Mouse (Mus musculus) layer of hippocampus, adult 9-11 months (tissue): ENCODE results near the gene Agrp.

Experiments
- DNase-seq: peaks from one replicate; pipeline ENCODE4 v3.0.0; 2022

The Agrp gene

GRCm38 (mm10) chr8:105636963-105637510 is at the start of gene Agrp:
Gene Agrp (minus strand): TSS chr8:105637393.
- peak; percentile 40 for DNase-seq

GRCm38 (mm10) chr8:105686551-105686950 is 49.4 kb upstream of the Agrp start:
- no peak for DNase-seq

- DNase-seq: no peak
Measured at GRCm38 (mm10) chr8:105685796-105686308, 48.7 kb upstream of the Agrp start, which contains the start of gene Carmil2. Gene Carmil2 (plus strand): TSS chr8:105686274.

DNA sequence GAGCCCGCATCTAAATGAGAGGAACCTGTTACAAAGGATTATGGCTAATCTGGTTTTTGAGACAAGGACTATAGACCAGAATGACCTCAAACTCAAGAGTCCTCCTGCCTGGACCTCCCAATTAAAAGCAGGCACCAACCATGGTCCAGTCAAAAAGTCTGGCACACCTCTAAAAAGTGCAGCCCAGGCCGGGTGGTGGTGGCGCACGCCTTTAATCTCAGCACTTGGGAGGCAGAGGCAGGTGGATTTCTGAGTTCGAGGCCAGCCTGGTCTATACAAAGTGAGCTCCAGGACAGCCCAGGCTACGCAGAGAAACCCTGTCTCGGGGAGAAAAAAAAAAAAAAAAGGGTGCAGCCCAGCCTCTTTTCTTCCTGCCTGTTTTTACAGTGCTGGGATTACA is 48.1 kb upstream of the Agrp start:
- no peak for DNase-seq

DNA sequence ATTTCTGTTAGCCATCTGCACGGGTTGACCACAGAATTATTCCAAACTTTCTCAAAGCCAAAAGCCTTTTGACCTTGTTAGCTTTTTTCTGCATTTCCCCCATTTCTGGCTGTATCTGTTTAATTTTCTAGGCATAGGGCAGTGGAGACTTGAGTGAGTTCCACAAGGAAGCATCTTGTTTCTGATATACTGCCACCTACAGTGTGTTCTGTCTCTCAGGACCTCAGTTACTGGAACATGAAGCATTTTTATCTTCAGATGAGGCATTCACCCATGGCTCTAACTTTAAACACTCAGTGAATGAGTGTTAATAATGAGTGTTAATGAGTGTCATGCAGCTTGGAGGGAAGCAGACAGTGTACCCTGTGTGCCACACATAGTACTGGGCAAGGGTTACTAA is 40.7 kb upstream of the Agrp start:
- no peak for DNase-seq

DNA sequence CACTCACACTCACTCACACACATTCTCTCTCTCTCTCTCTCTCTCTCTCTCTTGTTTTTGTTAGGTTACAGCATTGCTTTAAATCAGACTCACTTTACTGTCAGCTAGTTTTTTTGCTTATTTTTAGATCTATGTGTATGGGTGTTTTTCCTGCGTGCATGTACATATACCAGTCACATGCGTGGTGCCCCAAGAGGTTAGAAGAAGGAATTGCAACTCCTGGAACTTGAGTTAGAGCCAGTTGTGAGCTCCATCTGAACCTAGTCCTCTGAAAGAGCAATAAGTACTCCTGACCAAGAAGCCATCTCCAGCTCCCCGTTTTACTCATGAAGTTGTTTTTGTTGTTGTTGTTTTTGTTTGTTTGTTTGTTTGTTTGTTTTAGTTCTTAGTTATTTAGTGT is 24.0 kb upstream of the Agrp start:
- DNase-seq: no peak

DNA sequence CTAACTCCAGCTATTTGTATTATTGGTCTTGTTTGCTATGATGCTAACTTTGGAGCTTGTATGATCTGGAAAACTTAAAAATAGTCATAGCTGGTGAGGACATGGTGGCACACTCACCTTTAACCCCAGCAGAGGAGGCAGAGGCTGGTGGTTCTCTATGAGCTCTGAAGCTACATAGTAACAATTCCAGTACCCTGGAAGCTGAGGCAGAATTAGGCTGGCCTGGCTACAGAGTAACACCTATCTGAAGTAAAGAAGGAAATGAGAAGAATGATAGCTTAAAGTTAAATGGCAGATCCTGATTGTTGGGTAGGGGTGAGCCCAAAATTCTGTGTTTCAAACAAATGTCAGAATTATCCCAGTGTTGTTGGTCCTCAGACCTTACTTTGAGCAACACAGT is 20.4 kb upstream of the Agrp start:
- no peak for DNase-seq

DNA sequence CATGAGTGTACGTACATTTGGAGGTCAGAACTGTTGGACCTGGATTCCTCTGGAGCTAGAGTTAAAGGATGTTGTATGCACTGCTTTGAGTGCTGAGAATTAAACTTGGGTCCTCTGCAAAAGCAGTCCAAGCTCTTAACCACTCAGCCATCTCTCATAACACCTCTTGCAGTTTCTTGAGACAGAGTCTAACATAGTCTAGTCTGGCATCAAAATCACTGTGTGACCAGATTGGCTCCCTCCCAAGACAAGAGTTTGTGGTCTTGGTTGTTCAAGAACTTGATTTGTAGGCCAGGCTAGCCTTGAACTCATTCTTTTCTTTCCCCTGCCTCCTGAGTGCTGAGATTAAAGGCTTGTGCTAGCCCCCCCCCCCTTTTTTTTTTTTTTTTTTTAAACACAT is 11.7 kb upstream of the Agrp start:
- no peak for DNase-seq

- DNase-seq: no peak
Measured at GRCm38 (mm10) chr8:105645205-105645604, 8.0 kb upstream of the Agrp start.

DNA sequence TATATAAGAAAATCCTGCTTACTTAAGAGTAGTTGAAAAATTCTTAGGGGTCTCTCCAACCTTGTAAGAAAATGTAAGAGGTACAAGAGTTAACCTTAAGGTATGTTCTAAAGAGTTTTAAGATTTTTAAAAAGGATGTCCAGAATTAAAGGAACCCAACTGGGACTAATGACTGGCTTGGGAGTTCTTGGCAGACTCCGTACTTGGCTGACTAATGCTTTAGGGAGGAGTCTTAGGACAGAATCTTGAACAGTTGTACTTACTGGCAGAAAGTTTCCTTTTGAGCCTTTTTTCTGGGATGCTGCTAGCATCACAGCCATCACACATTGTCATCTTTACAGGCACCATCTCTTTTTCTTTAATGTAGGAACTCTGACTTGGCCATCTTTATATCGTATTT is 3.3 kb upstream of the Agrp start:
- no peak for DNase-seq

- DNase-seq: no peak
Measured at GRCm38 (mm10) chr8:105639835-105640234, 2.6 kb upstream of the Agrp start.

DNA sequence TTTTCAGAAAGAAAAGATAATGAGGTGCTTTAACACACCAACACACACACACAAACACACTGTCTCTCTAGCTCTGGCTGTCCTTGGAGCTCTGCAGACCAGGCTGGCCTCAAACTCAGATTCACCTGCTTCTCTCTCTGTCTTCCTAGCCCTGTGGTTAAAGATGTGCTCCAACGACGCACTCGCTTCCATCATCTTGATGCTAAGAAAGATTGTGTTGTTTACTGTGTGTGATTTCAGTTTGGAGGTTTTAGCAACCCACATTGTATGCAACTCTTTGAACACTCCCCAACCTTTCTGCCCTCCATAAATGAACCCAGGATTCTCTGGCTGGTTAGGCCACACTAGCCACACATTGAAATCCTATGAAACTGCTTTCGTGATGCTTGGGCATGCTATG is 1.3 kb upstream of the Agrp start:
- DNase-seq: no peak

DNA sequence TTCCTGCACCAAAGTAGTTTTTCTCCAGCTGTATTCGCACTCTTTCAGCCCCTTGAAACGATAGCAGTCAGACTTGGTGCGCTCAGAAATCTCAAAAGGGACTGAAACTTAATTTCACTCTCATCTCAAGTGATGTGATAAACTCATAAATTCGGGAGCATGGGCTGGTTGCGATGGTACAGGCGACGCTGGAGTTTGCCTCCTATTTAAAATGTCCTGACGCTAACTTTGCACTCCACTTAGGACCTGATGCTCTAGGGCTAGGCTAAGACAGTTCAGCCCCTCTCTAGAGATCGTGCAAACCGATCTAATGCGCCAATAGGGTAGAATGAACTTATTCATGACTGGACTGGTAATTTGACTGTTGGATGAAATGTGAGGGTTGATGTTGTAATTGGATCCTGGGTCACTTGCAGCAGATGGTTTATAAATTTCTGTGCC is 428 bp upstream of the Agrp start:
- no peak for DNase-seq

GRCm38 (mm10) chr8:105636018-105636962 is 903 bp downstream of the Agrp start, which contains the start of gene Ctcf:
Gene Ctcf (plus strand): TSS chr8:105636568.
- peak; percentile 93 for DNase-seq

DNA sequence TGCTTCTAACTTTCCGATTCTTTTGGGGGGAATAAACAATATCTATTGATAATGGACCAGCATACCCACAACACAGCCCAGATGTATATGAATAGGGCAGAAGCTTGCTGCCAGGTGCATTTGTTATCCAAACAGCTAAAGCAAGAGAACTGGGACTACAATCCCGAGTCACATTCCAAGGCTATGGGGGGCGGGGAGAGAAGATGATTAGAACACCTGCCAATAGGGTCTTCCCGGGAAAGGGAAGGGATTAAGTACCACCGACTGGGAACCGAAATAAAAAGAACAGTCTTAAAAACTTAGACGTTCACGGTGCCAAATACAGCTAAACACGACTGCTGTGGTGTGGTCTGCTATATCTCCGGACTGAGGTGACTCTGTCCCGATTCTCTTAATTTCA is 1.7 kb downstream of the Agrp start:
- no peak for DNase-seq

DNA sequence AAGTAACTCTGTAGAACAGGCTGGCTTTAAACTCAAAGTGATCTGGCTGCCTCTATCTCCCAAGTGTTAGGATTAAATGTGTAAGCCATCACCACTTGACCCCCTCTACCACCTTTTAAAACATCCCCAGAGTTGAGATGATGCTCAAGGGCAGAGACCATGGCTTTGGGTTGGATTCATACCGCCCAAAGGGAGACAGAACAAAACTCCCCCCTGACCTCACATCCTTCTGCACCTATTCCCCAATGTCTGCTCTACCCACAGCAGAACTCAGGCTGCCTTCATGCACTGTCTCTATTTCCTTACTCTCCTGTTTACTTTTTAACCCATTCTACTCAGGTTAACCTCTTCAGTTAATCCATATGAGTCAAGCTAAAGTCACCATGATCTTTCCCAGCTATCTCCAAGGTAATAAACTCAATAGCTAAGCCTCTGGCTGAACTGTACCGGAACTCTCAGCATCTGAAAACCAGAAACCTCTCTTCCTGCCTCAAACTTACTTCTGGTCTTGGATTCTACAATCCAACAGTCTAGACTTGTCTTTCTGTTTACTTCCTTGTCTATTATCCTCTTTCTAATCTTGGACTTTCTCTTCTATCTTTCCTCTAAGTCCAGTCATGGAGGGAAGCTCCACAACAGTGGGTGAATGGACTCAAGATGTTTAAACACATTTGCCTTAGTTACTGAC is 2.3 kb downstream of the Agrp start:
- DNase-seq: no peak

GRCm38 (mm10) chr8:105629337-105629736 is 7.9 kb downstream of the Agrp start:
- no peak for DNase-seq

GRCm38 (mm10) chr8:105626086-105626485 is 11.1 kb downstream of the Agrp start:
- DNase-seq: no peak

DNA sequence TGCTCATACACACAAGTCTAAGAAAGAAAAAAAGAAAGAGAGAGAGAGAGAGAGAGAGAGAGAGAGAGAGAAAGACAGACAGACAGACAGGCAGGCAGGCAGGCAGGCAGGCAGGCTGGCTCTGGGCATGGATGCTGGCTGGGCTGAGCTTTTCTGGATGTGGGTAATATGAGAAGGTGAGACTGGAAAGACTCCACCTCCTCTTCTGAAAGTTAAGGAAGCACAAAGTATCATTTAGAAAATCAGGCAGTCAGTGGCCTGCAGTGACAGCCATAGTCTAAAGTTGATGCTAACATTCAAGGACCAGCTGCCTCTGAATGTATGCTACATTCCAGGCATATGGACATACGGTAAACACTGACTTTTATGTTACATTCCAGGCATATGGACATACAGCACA is 12.4 kb downstream of the Agrp start:
- no peak for DNase-seq

DNA sequence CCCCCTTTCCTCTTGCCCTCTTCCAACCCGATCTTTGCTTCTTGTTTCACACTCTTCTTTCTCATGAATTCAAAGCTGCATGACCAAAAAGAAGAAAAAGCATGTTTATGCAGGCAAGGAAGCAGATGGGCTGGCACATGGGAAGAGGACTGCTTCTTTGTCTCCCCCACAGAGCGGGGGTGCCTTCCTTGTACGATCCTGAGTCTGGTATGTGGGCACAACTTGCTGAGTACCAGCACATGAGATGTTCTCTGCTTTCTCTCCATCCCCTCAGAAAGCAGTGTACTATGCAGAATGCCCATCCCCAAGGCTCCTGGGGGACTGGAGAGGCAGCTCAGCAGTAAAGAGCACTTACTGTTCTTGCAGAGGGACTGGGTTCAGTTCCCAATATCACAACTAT is 12.8 kb downstream of the Agrp start:
- peak; percentile 91 for DNase-seq

- no peak for DNase-seq
Measured at GRCm38 (mm10) chr8:105623679-105624245, 13.4 kb downstream of the Agrp start.

- DNase-seq: no peak
Measured at GRCm38 (mm10) chr8:105623118-105623517, 14.1 kb downstream of the Agrp start.

DNA sequence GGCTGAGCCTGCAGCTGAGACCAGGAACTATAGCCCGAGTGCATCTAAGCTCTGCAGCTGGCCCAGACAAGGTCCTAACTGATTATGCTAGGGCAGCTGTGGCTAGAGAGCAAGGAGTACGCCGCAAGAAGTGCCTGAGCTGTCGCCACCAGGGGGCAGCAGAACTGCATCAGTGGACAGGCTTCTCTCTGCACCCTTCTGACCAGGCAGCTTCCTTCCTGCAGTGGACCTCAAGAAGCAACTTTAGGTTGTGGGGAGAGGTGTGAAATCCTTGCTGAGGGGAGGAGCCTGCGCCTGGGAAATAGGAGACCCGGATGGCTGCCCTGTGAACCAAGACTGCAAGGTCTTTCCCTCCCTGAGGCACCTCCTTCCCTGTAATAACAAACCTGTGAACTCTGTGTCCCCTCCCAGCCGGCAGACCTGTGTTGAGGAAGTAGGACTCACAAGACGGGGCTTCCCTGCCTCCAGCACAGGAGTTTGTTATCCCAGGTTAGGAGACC is 14.7 kb downstream of the Agrp start:
- peak; percentile 92 for DNase-seq
